Mouse (Mus musculus): ENCODE data around the gene Ccnjl. TPM values are rescaled to one million over a fixed set of nuclear protein-coding genes. Genes with fewer than 3 reads are reported as not detected.

The Ccnjl gene
- total and polyA plus RNA-seq, 2 experiments = 0.09 to 0.10 TPM

- Histone ChIP-seq H3K79me2 (ENCODE audit: control insufficient read depth, insufficient read depth, low read length) (no peaks in the 10 kb centered on the region), H3K27me3 (ENCODE audit: control insufficient read depth, insufficient read depth, low read length) (no peaks in the 10 kb centered on the region; the same call in 1 of the 2 replicates), H3K36me3 (ENCODE audit: control insufficient read depth, insufficient read depth, low read length) (no peaks in the 10 kb centered on the region), H3K9ac (ENCODE audit: low read depth, low read length) (no peak overlapping the region), H3K4me1 (ENCODE audit: control insufficient read depth, insufficient read depth, low read length) (no peaks in the 10 kb centered on the region; the same call in 1 of the 2 replicates), H3K27ac (replicated peaks; ENCODE audit: insufficient read depth, low read depth, low read length) (peak overlapping the region; percentile 27; the same call in 1 of the 2 replicates), H3K4me3 (ENCODE audit: insufficient read depth, low read depth, low read length) (no peak overlapping the region)
- no peak for DNase-seq (ENCODE audit: extremely low read depth, low read depth, low spot score)
- WGBS = 79% methylated on average over 4 of the region's 4 CpGs
- no peak for TF ChIP-seq CTCF (IDR thresholded peaks at IDR 0.05; ENCODE audit: low read depth, low read length)
- no peak for TF ChIP-seq POLR2A (IDR thresholded peaks at IDR 0.05; ENCODE audit: extremely low read depth, insufficient read depth, low read length)
These were observed 44.5 kb upstream of the Ccnjl start for GRCm38 (mm10) chr11:43484057-43484456.

DNA sequence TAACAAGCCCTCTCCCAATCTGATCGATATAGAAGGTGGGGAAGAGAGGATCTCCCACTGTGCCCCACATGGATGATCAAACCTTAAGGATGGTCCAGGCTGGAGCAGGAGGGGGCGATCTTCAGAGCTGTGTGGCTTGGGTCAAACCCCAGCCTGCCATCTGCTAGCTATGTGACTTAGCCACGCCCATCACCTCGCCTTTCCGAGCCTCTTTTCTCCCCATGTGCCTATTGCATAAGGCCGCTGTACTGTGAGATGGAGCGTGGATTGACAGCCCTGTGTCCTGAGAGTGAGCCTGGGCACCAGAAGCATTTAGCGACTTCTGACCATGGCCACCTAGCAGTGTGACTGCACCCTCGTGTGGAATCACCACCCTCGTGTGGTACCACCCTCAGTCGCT lies 43.9 kb upstream of the Ccnjl start:
- H3K4me1 ChIP-seq (ENCODE audit: control insufficient read depth, insufficient read depth, low read length) = no peaks in the 10 kb centered on the region; the same call in 1 of the 2 replicates
- TF ChIP-seq POLR2A (IDR thresholded peaks at IDR 0.05; ENCODE audit: extremely low read depth, insufficient read depth, low read length) = no peak
- TF ChIP-seq CTCF (IDR thresholded peaks at IDR 0.05; ENCODE audit: low read depth, low read length) = no peak

DNA sequence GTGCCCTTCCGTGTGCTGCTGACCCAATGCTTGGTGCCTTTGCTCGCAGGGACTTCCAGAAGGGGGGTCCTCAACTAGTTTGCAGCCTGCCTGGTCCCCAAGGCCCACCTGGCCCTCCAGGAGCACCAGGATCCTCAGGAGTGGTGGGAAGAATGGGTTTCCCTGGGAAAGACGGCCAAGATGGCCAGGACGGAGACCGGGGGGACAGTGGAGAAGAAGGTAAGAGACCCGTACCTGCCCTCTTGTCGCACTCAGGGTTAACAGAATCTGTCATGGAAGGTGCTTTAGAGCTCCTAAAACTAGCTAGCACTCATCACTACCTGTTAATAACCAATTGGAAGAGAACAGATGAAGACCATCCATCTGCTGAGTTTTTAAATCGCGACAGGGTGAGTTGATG lies 42.7 kb upstream of the Ccnjl start:
- no peak overlapping the region for H3K9ac ChIP-seq (ENCODE audit: low read depth, low read length)
- no peak for DNase-seq (ENCODE audit: extremely low read depth, low read depth, low spot score)
- H3K27ac ChIP-seq (replicated peaks; ENCODE audit: insufficient read depth, low read depth, low read length) = no peak overlapping the region
- no peak for TF ChIP-seq POLR2A (IDR thresholded peaks at IDR 0.05; ENCODE audit: extremely low read depth, insufficient read depth, low read length)
- no peak for TF ChIP-seq CTCF (IDR thresholded peaks at IDR 0.05; ENCODE audit: low read depth, low read length)
- no peaks in the 10 kb centered on the region for H3K36me3 ChIP-seq (ENCODE audit: control insufficient read depth, insufficient read depth, low read length)
- 88% methylated on average over 9 of the region's 9 CpGs for WGBS
- no peaks in the 10 kb centered on the region for H3K79me2 ChIP-seq (ENCODE audit: control insufficient read depth, insufficient read depth, low read length)
- no peaks in the 10 kb centered on the region; the same call in 1 of the 2 replicates for H3K4me1 ChIP-seq (ENCODE audit: control insufficient read depth, insufficient read depth, low read length)
- no peaks in the 10 kb centered on the region; the same call in 1 of the 2 replicates for H3K27me3 ChIP-seq (ENCODE audit: control insufficient read depth, insufficient read depth, low read length)
- no peak overlapping the region for H3K4me3 ChIP-seq (ENCODE audit: insufficient read depth, low read depth, low read length)

More for the DNA sequence above, 43.9 kb upstream of the Ccnjl start:
- no peaks in the 10 kb centered on the region for H3K79me2 ChIP-seq (ENCODE audit: control insufficient read depth, insufficient read depth, low read length)
- H3K4me3 ChIP-seq (ENCODE audit: insufficient read depth, low read depth, low read length) = no peak overlapping the region
- no peaks in the 10 kb centered on the region for H3K36me3 ChIP-seq (ENCODE audit: control insufficient read depth, insufficient read depth, low read length)
- no peak overlapping the region for H3K9ac ChIP-seq (ENCODE audit: low read depth, low read length)
- no peak for DNase-seq (ENCODE audit: extremely low read depth, low read depth, low spot score)
- 48% methylated on average over 11 of the region's 11 CpGs for WGBS
- H3K27me3 ChIP-seq (ENCODE audit: control insufficient read depth, insufficient read depth, low read length) = no peaks in the 10 kb centered on the region; the same call in 1 of the 2 replicates
- H3K27ac ChIP-seq (replicated peaks; ENCODE audit: insufficient read depth, low read depth, low read length) = no peak overlapping the region

DNA sequence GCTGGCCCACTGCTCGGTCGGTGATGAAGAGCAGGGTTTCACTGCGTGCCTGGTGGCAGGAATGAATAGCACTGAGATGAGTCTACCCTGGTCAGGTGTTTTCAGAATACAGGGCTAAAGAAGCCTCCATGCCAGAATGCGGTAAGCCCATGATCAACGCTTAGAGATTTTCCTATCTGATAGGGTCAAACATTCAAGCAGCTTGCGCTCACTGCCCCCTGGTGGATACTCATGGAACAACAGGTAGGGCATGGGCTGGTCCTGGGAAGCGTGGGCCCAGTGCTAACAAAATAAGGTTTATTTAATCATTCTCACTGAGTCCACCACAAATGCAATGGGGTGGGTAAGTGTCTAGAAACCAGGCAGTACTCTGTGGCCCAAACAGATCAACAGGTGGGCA lies 35.9 kb upstream of the Ccnjl start:
- Histone ChIP-seq H3K4me1 (ENCODE audit: control insufficient read depth, insufficient read depth, low read length) (no peaks in the 10 kb centered on the region), H3K79me2 (ENCODE audit: control insufficient read depth, insufficient read depth, low read length) (no peaks in the 10 kb centered on the region), H3K36me3 (ENCODE audit: control insufficient read depth, insufficient read depth, low read length) (no peaks in the 10 kb centered on the region), H3K27me3 (ENCODE audit: control insufficient read depth, insufficient read depth, low read length) (no peaks in the 10 kb centered on the region), H3K27ac (replicated peaks; ENCODE audit: insufficient read depth, low read depth, low read length) (no peak overlapping the region), H3K9ac (ENCODE audit: low read depth, low read length) (no peak overlapping the region), H3K4me3 (ENCODE audit: insufficient read depth, low read depth, low read length) (no peak overlapping the region)
- 34% methylated on average over 7 of the region's 7 CpGs for WGBS
- DNase-seq (ENCODE audit: extremely low read depth, low read depth, low spot score) = peak; percentile 21
- TF ChIP-seq CTCF (IDR thresholded peaks at IDR 0.05; ENCODE audit: low read depth, low read length) (peak; percentile 89), POLR2A (IDR thresholded peaks at IDR 0.05; ENCODE audit: extremely low read depth, insufficient read depth, low read length) (no peak)

DNA sequence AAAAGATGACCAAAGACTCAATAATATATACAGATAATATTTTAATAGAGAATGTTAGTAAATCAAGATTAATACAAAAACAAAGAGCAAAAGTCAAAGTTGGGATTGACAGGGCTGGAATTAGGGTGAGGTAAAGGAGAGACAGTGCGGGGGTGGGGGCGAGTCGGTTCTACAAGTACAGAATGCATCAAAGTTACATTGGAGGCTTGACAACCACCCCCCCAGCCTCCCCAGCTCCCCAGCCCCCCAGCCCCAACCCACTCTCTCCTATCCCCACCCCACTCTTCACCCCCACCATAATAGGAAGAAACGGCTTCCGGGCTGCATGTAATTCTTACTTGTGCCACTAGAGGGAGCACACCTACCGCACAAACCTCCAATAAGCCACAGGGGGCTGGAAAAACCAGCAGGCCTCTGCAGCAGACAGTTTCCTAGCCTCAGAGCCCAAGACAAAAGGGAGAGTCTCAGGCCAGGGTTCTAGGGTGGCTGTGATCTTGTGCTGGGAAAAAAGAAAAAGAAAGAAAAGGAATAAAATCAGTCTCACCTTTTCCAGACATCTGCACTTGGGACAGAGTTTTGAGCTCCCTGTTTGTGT lies 34.7 kb upstream of the Ccnjl start:
- Histone ChIP-seq H3K4me1 (ENCODE audit: control insufficient read depth, insufficient read depth, low read length) (no peaks in the 10 kb centered on the region), H3K4me3 (ENCODE audit: insufficient read depth, low read depth, low read length) (no peak overlapping the region), H3K9ac (ENCODE audit: low read depth, low read length) (no peak overlapping the region), H3K27me3 (ENCODE audit: control insufficient read depth, insufficient read depth, low read length) (no peaks in the 10 kb centered on the region), H3K36me3 (ENCODE audit: control insufficient read depth, insufficient read depth, low read length) (no peaks in the 10 kb centered on the region), H3K79me2 (ENCODE audit: control insufficient read depth, insufficient read depth, low read length) (no peaks in the 10 kb centered on the region), H3K27ac (replicated peaks; ENCODE audit: insufficient read depth, low read depth, low read length) (no peak overlapping the region)
- 30% methylated on average over 6 of the region's 6 CpGs for WGBS
- DNase-seq (ENCODE audit: extremely low read depth, low read depth, low spot score) = peak; percentile 20
- TF ChIP-seq CTCF (IDR thresholded peaks at IDR 0.05; ENCODE audit: low read depth, low read length) (peak; percentile 83), POLR2A (IDR thresholded peaks at IDR 0.05; ENCODE audit: extremely low read depth, insufficient read depth, low read length) (no peak)

DNA sequence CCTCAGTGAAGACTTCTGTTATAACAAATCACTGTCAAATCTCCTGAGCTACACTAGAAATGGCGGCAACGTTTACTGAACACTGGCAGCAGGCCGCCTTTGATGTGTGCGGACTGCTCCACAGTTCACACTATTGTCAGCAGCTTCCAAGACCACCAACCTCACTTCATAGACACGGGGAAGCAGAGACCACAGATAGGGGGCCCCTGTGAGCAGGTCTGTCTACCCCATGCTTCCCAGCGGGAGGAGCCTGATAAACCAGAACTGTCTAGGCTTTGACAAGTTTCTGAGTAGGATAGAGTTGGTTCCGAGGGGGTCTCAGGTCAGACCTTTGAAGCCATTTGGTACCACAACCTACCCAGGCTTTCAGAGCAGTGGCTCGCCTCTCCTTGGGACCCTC lies 33.5 kb upstream of the Ccnjl start:
- TF ChIP-seq CTCF (IDR thresholded peaks at IDR 0.05; ENCODE audit: low read depth, low read length) (no peak), POLR2A (IDR thresholded peaks at IDR 0.05; ENCODE audit: extremely low read depth, insufficient read depth, low read length) (no peak)
- H3K36me3 ChIP-seq (ENCODE audit: control insufficient read depth, insufficient read depth, low read length) = no peaks in the 10 kb centered on the region

More for the DNA sequence above, 33.5 kb upstream of the Ccnjl start:
- Histone ChIP-seq H3K4me3 (ENCODE audit: insufficient read depth, low read depth, low read length) (no peak overlapping the region), H3K79me2 (ENCODE audit: control insufficient read depth, insufficient read depth, low read length) (no peaks in the 10 kb centered on the region), H3K9ac (ENCODE audit: low read depth, low read length) (no peak overlapping the region), H3K27ac (replicated peaks; ENCODE audit: insufficient read depth, low read depth, low read length) (no peak overlapping the region), H3K27me3 (ENCODE audit: control insufficient read depth, insufficient read depth, low read length) (no peaks in the 10 kb centered on the region), H3K4me1 (ENCODE audit: control insufficient read depth, insufficient read depth, low read length) (no peaks in the 10 kb centered on the region)
- no peak for DNase-seq (ENCODE audit: extremely low read depth, low read depth, low spot score)
- 76% methylated on average over 8 of the region's 8 CpGs for WGBS
